Mouse (Mus musculus) myocyte (in vitro differentiated cells): ENCODE measurements around the gene BC024978.

Experiments used
- CEBPB ChIP-seq: IDR thresholded peaks from 2 replicates; pipeline ENCODE4 v1.6.1; 2011; ENCODE audit warnings: mild to moderate bottlenecking, moderate library complexity; ENCODE audit not compliant: poor library complexity, insufficient read depth, severe bottlenecking
- E2F4 ChIP-seq: IDR thresholded peaks from one replicate; pipeline ENCODE4 v1.6.1; 2011; ENCODE audit warnings: mild to moderate bottlenecking, control low read depth, moderate library complexity; ENCODE audit not compliant: insufficient read depth
- MAX ChIP-seq: IDR thresholded peaks from one replicate; pipeline ENCODE4 v1.6.1; 2011; ENCODE audit warnings: low read depth, mild to moderate bottlenecking, control low read depth
- MYOD1 ChIP-seq, 3 experiments: IDR thresholded peaks; one replicate each; pipeline ENCODE4 v1.6.1; 2011; ENCODE audit warnings: control low read depth in 2 of 3, low read depth in 2 of 3, mild to moderate bottlenecking in 2 of 3, moderate library complexity in 1 of 3; ENCODE audit not compliant: insufficient read length in 2 of 3, control insufficient read depth in 1 of 3
- MYOG ChIP-seq, 3 experiments: IDR thresholded peaks; one replicate each; pipeline ENCODE4 v1.6.1; 2011; ENCODE audit warnings: control low read depth in 2 of 3, low read depth in 2 of 3, mild to moderate bottlenecking in 2 of 3; ENCODE audit not compliant: insufficient read length in 2 of 3, control insufficient read depth in 1 of 3, insufficient read depth in 1 of 3
- POLR2A ChIP-seq: IDR thresholded peaks from one replicate; pipeline ENCODE4 v1.6.1; 2011; ENCODE audit warnings: low read depth, mild to moderate bottlenecking, control low read depth, moderate library complexity; ENCODE audit not compliant: insufficient read length
- POLR2AphosphoS2 ChIP-seq: IDR thresholded peaks from one replicate; pipeline ENCODE4 v1.6.1; 2011; ENCODE audit warnings: low read depth, control low read depth; ENCODE audit not compliant: insufficient read length
- REST ChIP-seq: IDR thresholded peaks from one replicate; pipeline ENCODE4 v1.6.1; 2011; ENCODE audit warnings: mild to moderate bottlenecking, control low read depth, moderate library complexity; ENCODE audit not compliant: insufficient read depth, insufficient read length
- TCF12 ChIP-seq: IDR thresholded peaks from one replicate; pipeline ENCODE4 v1.6.1; 2011; ENCODE audit warnings: mild to moderate bottlenecking, control low read depth; ENCODE audit not compliant: poor library complexity, insufficient read depth, severe bottlenecking

DNA sequence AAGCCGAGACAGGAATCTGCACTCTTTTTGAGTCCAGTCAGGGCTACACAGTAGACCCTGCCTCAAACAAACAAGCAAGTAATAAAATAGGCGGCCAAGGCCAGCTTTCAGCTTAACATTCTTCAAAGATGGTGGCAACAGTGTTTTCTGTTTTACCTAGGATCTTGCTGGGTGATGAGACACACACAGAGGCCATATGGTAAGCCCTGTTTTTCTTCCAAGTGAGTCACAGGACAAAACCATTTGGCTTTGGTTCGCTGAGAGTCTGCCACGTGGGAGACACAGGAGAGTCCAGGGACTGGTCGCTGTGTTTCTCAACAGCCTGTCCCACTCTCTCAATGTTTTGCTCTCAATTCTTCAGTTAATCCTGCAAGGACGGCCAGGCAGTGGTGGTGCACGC, 23.0 kb downstream of the BC024978 start:
- no peak for TF ChIP-seq POLR2A
- TF ChIP-seq MYOD1 (IDR thresholded peaks at IDR 0.05; ENCODE audit: control insufficient read depth in 1 of 3, insufficient read length in 2 of 3, low read depth in 2 of 3), result no peak
- no peak for TF ChIP-seq REST
- no peak for TF ChIP-seq CEBPB
- TF ChIP-seq TCF12, result no peak
- TF ChIP-seq POLR2AphosphoS2, result no peak
- no peak for TF ChIP-seq E2F4
- no peak for TF ChIP-seq MAX
- no peak for TF ChIP-seq MYOG (IDR thresholded peaks at IDR 0.05; ENCODE audit: control insufficient read depth in 1 of 3, insufficient read depth in 1 of 3, insufficient read length in 2 of 3, low read depth in 2 of 3)
